Mouse (Mus musculus) CD4-positive, CD25-positive, alpha-beta regulatory T cell, adult 2 months (primary cell): ENCODE measurements around the gene Sp100.
A peak's percentile ranks its signal among the peaks of the same experiment; 100 is the strongest.

Experiments used
- DNase-seq: peaks from one replicate; pipeline ENCODE4 v3.0.0-alpha.2; 2012; ENCODE audit warnings: low read depth, low spot score

Sp100 gene

DNA sequence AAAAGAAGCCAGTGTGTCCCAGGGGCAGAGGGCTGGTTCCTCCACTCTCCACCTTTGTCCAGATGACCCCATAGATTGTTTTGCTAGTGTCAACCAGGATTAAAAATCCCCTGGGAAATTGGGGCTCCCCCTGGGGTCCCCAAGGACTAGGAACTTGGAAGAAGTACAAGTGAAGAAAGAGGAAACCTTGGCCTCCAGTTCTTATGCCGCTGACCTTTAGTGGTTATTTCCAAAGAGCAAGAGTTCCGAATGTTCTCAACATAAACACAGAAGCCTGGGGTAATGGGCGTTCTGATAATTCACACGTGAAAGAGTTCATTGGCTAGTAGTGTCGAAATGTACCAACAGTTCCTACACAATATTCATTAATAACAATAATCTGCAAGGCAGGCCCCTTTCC is 96.7 kb downstream of the Sp100 start:
- DNase-seq, result no peak

- peak; percentile 58 for DNase-seq
Measured at GRCm38 (mm10) chr1:85749829-85750228, 100.0 kb downstream of the Sp100 start.

GRCm38 (mm10) chr1:85750650-85751049 is 100.9 kb downstream of the Sp100 start:
- peak; percentile 73 for DNase-seq

DNA sequence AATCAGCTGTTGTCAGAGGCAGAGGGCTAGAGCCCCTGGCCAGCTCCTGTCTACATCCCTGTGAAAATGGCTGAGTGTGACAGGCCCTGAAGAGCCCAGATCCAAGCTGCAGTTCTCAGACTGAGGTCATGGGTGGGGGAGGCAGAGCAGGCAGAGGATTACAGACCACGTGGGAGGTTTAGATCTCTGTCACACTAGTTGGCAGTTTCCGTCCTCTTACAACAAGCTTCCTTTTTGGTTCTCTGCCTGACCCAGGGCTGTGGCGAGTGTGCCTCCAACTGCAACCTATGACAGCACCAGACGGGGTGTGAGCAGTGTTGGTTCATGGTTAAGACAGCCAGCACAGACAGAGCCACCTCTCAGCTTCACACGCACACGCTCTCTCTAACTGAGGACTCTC is 101.7 kb downstream of the Sp100 start:
- DNase-seq, result peak; percentile 89

GRCm38 (mm10) chr1:85751932-85752680 is 102.3 kb downstream of the Sp100 start:
- DNase-seq, result peak; percentile 66

DNA sequence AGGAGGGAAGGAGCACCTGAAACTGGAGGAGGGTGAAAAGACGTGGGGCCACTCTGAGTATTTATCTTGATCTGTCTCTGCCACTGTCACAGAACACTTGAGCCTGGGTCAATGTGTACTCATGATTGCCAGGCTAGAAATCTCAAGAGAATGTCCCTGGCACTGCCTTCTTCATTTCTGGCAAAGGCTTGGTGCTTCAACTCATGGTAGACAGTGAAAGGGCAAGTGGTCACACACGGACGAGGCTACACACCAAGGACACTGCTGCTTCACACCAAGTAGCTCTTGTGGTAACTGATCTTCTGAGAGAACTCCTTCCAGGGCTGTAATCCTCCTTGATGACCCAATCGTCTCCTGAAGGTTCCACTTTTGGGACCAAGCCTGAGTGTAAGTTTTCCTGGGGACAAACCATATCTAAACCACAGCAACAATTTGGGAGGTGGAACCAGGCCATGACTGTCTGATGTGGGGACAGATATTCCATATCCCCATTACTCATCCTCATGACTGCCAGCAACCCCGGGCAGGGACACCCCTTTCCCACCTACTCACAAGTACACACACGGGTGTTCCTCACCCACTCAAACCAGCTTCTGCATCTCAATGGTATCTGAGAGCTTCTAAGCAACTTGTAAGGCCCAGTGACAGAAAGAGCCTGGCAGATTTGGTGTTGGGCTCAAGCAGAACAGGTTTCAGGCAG is 107.9 kb downstream of the Sp100 start:
- no peak for DNase-seq

GRCm38 (mm10) chr1:85758231-85758968 is 108.6 kb downstream of the Sp100 start:
- no peak for DNase-seq

DNA sequence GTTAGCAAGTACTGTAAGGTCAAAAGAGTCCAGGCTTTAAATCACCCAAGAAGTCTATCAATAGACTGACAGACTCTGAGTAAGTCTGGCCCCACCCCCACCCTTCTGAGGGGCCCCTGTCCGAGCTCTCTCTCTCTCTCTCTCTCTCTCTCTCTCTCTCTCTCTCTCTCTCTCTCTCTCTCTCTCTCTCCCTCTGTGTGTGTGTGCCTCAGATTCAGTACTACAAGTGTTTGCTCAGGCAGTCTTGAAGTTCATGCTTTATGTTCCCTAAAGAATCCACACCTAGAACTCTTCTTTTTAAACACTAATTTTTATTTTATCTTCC is 109.1 kb downstream of the Sp100 start:
- no peak for DNase-seq
